Comparison of ENCODE assay signal across 7 mouse cellular contexts in genomic region chr10:80226416-80227165, GRCm38 (mm10). TPM values are rescaled to one million over a fixed set of nuclear protein-coding genes. Genes with fewer than 3 reads are reported as not detected.
DNase-seq lines count a peak whose midpoint lies in the region; ATAC-seq lines count a peak whose summit lies in the region.

Gene Mum1 (plus strand): TSS chr10:80226434.

- peaks cover 7% of the 10 kb centered on the region for H3K36me3 ChIP-seq in intestine, embryonic 16.5 days (ENCODE audit: control insufficient read depth, insufficient read depth, low read length)
- peaks cover 4% of the 10 kb centered on the region; the same call in 1 of the 2 replicates for H3K36me3 ChIP-seq in midbrain, embryonic 11.5 days (ENCODE audit: control insufficient read depth, insufficient read depth, low read length)

- peaks cover 27% of the 10 kb centered on the region for H3K4me1 ChIP-seq in intestine, embryonic 16.5 days (ENCODE audit: control insufficient read depth, insufficient read depth, low read length)
- peaks cover 36% of the 10 kb centered on the region for H3K4me1 ChIP-seq in midbrain, embryonic 11.5 days (ENCODE audit: control insufficient read depth, insufficient read depth, low read length)

- intact Hi-C loops in left cerebral cortex, postnatal 36 days (cut with DNase I) = no loop called here

- WGBS in intestine, embryonic 16.5 days = 0% methylated on average over 68 of the region's 75 CpGs
- 0% methylated on average over 46 of the region's 75 CpGs for WGBS in midbrain, embryonic 11.5 days

- peak within 1 kb of the TSS; percentile 95 for H3K9ac ChIP-seq in intestine, embryonic 16.5 days (ENCODE audit: low read depth, low read length)
- peak within 1 kb of the TSS; percentile 88 for H3K9ac ChIP-seq in midbrain, embryonic 11.5 days (ENCODE audit: low read length)

- peak; percentile 99 for DNase-seq in adrenal gland, postnatal 10 days
- DNase-seq in embryo, embryonic 9.5 days (ENCODE audit: extremely low spot score) = peak; percentile 99
- DNase-seq in gastrocnemius, postnatal 4 days (ENCODE audit: low spot score in 2 of 2) = peak; percentile 97 to 99
- DNase-seq in left cerebral cortex, postnatal 36 days (ENCODE audit: low spot score in 2 of 2) = peak; percentile 98 to 99
- peak; percentile 99 for DNase-seq in midbrain, embryonic 11.5 days (ENCODE audit: low spot score, missing footprints)
- peak; percentile 97 for DNase-seq in spleen, adult 12 weeks (ENCODE audit: low spot score)

- peak within 1 kb of the TSS; percentile 73 for H3K4me2 ChIP-seq in intestine, embryonic 16.5 days (ENCODE audit: low read depth, low read length)
- peak within 1 kb of the TSS; percentile 82 for H3K4me2 ChIP-seq in midbrain, embryonic 11.5 days

- H3K27ac ChIP-seq in intestine, embryonic 16.5 days (ENCODE audit: low read length) = peak within 1 kb of the TSS; percentile 90
- H3K27ac ChIP-seq in midbrain, embryonic 11.5 days (ENCODE audit: low read depth, low read length) = peak within 1 kb of the TSS; percentile 87

- H3K9me3 ChIP-seq in intestine, embryonic 16.5 days (ENCODE audit: control insufficient read depth, low read length) = no peaks in the 10 kb centered on the region
- no peaks in the 10 kb centered on the region for H3K9me3 ChIP-seq in midbrain, embryonic 11.5 days (ENCODE audit: control insufficient read depth, low read length)

- H3K4me3 ChIP-seq in intestine, embryonic 16.5 days (ENCODE audit: low read length) = peak within 1 kb of the TSS; percentile 83
- peak within 1 kb of the TSS; percentile 85 for H3K4me3 ChIP-seq in midbrain, embryonic 11.5 days (ENCODE audit: low read depth, low read length)

- ATAC-seq in intestine, embryonic 16.5 days = peak; percentile 99
- peak; percentile 98 for ATAC-seq in midbrain, embryonic 11.5 days (ENCODE audit: low FRiP score)

- H3K27me3 ChIP-seq in intestine, embryonic 16.5 days (replicated peaks; ENCODE audit: control insufficient read depth, insufficient read depth, low read length) = no peaks in the 10 kb centered on the region
- no peaks in the 10 kb centered on the region for H3K27me3 ChIP-seq in midbrain, embryonic 11.5 days (ENCODE audit: control insufficient read depth, insufficient read depth, low read length)

RNA-seq across cellular contexts. Expression of gene Mum1, which starts in this region (rescaled TPM):
- 10 to 100 TPM; 26.5 to 39.2 TPM for total RNA-seq in adrenal gland, postnatal 10 days (2021)
- 10 to 100 TPM; 61.3 to 61.5 TPM for total RNA-seq in gastrocnemius, postnatal 4 days (2021)
- 40.9 and 42.4 TPM in 2 replicates for polyA plus RNA-seq in intestine, embryonic 16.5 days (2015; fragmentation: Nextera tagmentation; extraction: Ambion mirVana)
- total RNA-seq in left cerebral cortex, postnatal 36 days (2021) = 10 to 100 TPM; 35.9 to 43.8 TPM
- 134 and 142 TPM in 2 replicates for polyA plus RNA-seq in midbrain, embryonic 11.5 days (2014; fragmentation: Nextera tagmentation; extraction: Ambion mirVana)

Comparison
In these comparisons a context has a peak if more than half of its experiments do, and no peak if none do; other contexts are left out.
1. Peak in every context shown above with its lines: DNase-seq, ATAC-seq, H3K4me3 ChIP-seq and H3K27ac ChIP-seq.